Mouse (Mus musculus) Muller cell, postnatal 12 days (primary cell): ENCODE measurements at regions not wholly inside any gene's neighbourhood (a gene's known extent, or its start where the extent isn't known, plus 50 kb on each side); places are given as distances from the start of the nearest gene placed in this dataset.
A peak's percentile ranks its signal among the peaks of the same experiment; 100 is the strongest.

ENCODE experiments used
- DNase-seq: peaks from one replicate; pipeline ENCODE4 v3.0.0-alpha.2; 2015; ENCODE audit errors: inconsistent ontology term

DNA sequence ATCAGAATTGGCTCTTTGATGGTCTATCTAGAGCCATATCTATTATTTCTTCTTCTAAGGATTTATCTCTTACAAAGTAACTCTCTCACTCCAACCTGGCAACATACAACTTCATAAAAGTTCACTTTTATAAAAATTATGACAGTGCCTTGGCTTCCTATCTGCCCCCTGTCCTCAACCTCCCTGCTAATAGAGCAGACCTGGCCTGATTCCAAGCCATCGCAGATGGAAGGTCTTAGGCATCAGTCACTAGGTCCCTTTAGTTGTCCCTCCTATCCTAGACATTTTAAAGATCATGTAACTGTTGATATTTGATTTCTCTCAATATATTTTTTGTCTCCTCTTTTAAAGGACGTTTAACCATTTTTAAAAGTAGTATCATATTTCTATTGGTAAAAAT, 1974.3 kb upstream of the Slc39a10 start:
- no peak for DNase-seq

DNA sequence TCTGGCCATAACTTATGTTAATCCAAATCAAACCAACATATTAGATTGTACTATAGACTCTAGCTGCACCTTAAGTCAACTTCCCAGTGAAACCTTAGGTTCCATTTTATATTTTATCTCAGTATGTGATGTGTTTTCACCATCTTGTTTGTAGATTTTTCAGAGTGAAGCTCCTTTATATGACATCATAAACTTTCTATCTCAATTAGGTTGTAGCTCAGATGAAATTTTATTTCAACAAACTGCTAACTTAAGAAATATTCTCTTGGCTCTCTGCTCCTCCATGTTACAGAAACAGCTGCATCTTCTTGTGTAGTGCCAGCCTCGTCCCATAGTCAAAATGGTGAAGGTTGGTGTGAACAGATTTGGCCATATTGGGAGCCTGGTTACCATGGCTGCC, 1988.7 kb upstream of the Slc39a10 start:
- peak; percentile 62 for DNase-seq

DNA sequence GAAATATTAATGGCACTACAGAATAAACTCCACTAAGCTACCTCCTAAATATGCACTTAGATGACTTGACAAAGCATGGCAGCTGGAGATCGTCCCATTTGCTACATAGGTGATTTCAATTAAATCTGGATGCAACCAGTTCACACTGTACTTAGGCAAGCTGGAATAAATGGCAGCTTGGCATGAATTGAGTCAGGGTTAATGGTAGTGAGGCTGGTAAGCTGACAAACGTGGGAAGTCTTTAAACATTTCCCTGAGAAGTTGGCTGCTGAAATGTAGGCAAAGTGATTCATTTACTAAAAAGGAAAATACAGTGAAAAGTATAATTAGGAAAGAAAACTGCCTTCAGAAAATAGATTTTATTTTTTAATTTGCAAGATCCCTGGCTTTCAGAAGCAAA, 2000.9 kb upstream of the Slc39a10 start:
- DNase-seq, result no peak

DNA sequence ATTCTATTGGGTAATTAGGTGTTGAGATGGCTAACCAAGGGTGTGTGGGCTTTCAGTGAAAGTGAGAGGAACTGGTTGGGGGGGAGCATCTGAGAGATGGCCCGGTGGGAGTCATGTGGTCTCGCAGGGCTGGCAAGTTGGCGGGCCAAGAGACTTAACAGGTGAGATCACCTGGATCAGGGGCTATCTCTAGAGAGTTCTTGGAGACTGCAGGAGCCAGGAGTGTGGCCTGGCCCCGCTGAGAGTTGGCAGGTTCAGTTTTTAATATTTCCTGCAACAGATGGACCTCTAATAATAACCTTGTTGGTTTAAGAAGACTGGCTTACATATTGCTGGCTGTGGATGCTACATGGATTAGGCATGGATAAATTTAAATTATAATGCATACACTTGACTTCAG, 1984.0 kb upstream of the Tmeff2 start:
- DNase-seq, result no peak

DNA sequence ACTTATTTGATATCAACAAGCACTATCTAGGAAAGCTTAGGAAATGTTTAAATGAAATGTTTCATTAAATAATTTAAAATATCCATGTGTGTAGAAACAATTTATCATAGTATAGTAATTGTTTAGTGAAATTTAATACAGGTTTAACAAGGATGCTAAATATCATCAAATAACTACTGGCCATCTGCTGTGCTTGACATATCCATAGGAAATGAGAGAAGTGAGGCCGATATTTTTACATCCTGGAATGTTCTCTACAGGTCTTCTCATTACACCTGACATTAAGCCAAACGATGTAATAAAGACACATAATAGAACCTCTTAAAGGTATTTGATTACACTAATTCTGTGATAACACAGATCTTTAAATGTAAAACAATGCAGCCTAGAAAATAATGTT, 1957.3 kb upstream of the Tmeff2 start:
- DNase-seq, result no peak

DNA sequence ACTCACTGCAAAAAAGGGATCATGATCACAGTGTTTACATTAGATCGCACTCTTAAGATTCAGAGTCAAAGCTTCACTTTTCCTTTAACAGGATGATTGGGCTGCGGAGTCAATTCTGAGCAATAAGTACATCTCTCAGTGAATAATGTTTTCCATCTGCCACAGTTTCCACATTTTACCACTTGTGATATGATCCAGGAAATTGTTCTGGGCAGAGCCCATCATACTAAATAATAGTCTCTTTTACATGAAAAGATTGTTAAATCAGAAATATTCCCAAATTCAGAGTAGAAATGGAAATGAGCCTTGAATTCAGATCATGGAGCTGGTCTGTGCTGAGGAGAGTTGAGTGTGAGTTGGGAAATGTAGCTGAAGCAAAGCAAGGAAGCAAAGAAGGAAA, 1956.6 kb upstream of the Tmeff2 start:
- DNase-seq, result no peak
